Mouse (Mus musculus): ENCODE results near the gene Vezt.

The Vezt gene

DNA sequence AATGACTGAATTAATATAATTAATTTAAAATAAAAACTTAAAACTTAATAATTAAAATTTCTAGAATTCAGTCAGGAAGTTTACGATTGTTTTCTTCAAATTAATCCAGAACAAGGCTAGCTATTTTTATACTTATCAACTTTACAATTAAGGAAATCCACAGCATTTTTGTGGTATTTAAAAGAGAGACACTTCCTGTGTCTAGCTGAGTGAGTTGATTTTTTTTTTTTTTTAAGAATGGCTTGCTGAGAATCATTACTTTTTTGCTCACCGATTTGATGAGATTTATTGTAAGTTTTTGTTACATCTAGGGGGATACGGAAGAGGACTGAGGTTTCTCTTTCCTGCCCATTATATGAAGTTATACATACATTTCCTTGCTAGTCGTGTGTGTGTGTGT lies 2.0 kb upstream of the Vezt start:
- DNase-seq (ENCODE audit: low spot score): no peak

DNA sequence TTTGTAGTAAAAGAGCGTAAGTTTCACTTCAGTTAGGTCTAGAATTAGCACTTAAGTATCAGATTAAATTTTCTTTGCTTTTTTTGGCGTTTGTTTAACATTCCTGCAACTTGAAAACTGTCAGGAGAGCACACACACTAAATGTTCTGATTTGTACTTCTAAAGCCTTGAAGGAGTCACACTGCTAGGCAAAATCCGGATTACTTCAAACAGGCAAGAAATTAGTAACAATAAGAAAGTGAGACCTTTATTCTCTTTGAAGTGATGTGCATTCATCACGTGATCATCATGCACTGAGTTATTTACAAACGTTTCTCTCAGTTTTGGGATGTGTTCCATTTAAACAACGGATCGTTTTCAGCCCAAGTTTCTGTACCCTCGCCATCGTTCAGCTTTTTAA lies 1.6 kb upstream of the Vezt start:
- no peak for DNase-seq (ENCODE audit: low spot score)

DNA sequence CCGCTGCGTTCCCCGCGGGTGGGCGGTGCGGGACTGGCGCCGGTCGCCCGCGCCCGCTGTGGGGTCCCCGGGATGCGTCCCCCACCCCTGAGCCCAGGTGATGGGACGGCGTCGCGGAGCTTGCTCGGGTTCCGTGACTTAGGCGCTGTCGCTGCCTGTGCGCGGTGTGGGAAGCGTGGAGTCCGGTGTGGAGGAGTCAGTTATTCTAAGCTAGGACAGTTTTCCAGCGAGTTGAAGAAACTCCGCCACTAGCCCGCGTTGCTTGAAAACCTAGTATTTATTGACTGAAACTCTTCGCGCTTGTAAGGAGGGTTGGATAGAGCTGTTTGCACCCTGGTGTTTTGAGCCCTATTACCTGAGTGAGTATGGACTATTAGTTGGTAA lies 750 bp upstream of the Vezt start:
- no peak for DNase-seq (ENCODE audit: low spot score)

DNA sequence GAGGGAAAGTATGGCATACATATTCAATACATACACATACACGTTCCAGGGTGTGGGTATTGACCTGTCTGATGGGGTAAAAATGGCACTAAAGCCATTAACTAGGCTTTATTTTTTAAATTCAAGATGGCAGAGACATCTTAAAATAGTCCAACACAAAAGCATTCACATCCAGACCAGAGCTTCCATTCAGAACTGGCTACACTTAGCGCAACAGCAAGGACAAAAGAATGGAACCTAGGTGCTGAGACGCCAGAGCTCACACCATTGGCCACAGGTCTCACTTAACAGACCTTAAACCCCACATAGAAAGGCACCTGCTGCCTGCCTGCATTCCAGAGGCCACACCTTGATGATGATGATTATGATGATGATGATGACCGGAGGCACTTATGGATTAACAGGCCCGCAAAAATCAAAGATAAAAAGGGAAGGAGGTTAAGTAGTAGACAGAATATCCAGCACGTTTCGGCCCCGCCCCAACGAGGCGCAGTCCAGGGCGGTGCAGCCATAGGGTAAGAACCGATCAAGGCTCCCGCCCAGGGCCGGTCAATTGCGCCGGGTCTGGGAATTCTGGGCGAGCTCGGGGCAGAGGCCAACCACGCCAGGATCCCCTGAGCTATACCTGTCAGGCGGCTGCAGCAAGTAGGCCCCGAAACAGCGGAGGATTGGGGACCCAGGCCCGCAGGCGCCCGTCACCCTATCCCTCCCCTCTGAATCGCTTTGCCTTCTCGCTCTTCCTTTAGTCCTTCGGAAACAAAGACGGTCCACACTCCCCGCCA lies 550 bp downstream of the Vezt start:
- DNase-seq (ENCODE audit: low spot score): peak; percentile 76

DNA sequence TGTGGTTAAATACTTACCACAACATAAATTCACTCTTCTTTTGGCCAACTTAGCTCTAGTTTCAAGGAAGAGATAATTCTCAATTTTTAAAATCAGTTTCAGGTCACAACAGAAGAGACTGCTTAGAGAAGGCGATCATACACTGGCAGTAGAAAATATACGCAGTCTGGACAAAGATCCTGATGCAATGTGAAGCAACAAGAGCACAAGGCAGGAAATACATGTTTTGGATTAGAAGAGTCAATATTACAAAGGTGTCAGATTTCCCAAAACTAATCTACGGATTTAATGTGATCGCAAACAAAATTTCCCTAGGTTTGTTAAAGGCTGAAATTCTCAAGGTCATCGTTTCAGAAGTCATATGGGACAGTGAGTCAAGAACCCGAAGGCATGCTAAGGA lies 4.5 kb downstream of the Vezt start:
- no peak for DNase-seq (ENCODE audit: low spot score)

DNA sequence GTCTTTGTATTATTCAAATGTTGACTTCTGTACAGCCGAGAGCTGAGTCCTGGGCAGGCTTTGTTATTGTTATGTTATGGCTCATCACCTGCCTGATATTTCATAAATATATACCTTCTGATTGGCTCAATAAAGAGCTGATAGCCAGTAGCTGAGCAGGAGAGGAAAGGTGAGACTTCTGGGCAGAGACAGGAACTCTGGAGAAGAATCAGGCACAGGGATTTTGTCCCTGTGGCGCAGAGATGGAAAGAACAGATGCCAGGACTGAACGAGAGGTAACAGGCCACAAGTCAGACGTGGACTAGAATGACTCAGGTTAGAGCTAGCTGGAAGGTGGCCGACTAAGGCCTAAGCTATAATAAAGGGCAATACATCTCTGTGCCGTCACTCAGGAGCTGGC lies 7.1 kb downstream of the Vezt start:
- no peak for DNase-seq (ENCODE audit: low spot score)

DNA sequence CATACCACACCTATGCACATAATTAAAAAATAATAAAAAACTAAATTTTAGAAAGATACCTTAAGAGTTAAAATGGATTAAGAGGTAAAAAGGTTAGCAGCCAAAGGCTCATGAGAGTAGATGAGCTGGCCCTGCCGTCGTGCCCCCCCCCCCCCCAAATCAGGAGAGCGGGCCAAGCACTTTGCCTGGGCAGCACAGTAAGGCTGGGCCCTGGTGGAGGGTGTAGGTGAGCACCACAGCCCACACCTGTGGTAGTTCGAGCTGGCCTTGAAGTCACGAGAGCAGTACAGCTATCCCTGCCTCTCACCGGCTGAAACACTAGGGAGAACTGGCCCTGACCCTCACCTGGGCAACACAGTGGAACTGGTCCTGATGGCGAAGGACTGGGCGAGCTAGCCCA lies 10.5 kb downstream of the Vezt start:
- DNase-seq (ENCODE audit: low spot score): no peak

DNA sequence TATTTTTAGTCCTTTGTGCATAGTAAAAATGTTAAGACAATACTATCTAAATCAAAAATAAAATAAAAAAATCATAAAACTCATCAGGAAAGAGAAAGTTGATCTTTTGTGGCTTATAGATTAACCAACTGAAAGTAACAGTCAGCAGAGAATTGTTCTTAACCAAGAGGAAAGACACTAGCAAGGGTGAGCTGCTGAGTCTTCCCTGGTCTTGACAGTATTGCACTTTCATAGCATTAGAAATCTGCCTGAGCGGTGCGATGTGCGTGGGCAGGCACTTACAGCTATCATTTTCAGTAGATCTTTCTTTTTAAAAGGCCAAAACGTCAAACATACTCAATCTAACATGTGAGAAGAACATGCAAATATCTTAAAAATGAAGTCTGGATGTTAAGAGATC lies 14.6 kb downstream of the Vezt start:
- no peak for DNase-seq (ENCODE audit: low spot score)

DNA sequence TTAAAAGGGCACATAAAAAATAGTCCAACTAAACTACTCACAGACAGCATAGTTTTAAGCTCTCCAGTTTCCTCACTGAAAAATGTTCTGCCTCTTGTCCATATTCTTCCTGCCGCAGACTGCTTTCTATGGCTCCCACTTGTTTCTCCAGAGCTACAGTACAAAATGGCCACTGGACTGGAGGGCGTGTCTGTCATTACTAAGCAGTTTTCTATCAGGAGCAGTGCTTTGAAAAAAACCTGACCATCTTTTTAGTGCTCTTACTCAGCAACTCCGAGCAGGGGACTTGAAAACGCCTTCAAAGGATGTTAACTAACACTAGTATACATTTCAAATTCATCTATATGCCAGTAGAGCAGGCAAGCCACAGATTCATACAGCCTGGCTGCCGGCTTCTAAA lies 15.0 kb downstream of the Vezt start:
- DNase-seq (ENCODE audit: low spot score): no peak

DNA sequence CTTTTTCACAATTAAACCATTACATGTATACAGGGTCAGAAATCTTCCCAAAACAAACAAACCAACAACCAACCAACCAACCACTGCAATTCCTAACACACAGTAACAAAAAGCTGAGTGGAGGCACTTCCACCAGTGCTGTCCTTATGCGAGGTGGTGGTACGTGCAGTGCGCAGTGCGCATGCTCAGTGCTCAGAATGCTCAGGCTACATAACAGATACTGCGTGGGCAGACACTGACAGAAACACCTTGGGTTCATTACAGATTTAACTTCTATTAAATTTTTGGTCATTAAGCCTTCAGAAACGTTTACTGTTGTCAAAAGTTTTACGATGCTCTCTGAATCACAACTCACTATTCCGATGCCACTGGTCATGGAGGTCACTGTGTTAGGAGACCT lies 18.2 kb downstream of the Vezt start:
- no peak for DNase-seq (ENCODE audit: low spot score)

DNA sequence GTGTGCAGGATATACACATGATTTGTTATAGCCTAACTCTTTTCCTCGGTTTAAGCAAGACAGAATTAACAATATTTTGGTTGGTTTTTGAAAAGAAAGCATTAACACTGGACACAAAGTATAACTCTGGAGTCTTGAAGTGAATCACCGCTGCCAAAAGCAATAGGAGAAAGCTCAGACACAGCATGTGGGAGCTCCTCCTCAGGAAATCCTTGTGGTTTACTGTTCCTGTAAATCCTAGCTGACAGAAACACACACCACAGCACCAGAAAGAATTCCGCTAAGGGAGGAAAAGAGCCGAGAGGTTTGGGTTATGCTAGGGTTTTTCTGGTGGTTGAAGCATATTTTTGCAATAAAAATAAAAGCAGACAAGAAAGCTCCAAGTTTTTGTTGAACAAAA lies 21.4 kb downstream of the Vezt start:
- no peak for DNase-seq (ENCODE audit: low spot score)

DNA sequence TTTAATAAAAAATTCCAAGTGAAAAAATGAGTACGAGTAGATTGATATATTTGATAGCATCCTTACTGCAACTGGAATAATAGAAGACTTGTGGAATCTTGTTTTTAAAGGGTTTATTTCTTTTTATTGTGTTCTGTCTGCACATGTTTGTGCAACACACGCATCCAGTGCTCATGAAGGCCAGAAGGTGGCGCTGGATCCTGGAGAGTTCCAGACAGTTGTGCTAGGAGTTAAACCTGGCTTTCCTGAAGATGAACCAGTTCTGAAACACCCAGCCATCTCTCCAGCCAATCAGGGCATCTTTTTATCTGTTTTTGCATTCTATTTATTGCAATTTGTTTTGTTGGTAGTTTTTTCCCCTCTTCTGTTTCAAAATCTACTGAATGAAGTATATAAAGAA lies 22.4 kb downstream of the Vezt start:
- peak; percentile 30 for DNase-seq (ENCODE audit: low spot score)

DNA sequence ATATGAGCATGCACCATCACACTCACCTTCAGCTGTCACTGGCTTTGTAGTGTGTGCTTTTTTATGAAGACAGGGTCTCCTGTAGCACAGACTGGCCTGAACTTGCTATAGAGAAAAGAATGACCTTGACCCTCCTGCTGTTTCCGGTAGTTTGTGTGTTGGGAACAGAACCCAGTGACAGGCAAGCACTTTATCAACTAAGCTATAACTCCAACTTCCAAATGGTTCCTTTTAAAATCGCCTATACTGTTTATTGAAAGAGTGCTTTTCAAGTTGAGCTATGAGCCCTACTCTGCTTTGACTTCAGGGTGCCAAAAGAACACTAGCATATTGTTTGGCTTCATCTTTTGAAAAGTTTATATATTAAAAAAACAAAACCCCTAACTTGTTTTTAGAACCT lies 24.6 kb downstream of the Vezt start:
- DNase-seq (ENCODE audit: low spot score): no peak

DNA sequence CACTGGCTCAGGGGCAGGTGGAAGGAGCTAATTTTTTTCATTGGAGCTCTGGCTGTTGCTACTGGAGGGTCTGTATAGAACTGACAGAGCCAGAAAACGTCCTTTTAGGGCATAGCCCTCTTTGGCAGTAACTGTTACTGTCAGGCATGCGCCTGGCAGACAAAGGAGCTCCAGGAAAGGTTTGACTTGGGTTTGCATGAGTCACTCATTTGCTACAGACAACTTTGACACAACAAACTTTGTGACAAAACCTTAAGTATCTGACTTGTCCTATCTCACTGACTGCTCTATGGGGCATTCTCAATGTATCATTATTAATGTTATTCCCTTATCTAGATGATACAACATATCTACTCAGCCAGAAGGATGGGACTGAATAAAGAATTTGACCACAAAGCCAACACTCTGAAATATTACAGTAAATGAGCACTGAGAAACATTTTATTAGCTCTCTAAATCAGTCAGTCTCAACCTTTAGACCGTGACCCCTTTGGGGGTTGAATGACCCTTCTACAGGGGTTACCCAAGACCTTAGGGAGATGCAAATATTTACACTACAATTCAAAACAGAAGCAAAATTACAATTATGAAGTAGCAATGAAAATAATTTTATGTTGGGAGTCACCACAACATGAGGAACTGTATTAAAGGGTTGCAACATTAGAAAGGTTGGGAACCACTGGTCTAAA lies 25.5 kb downstream of the Vezt start:
- no peak for DNase-seq (ENCODE audit: low spot score)

DNA sequence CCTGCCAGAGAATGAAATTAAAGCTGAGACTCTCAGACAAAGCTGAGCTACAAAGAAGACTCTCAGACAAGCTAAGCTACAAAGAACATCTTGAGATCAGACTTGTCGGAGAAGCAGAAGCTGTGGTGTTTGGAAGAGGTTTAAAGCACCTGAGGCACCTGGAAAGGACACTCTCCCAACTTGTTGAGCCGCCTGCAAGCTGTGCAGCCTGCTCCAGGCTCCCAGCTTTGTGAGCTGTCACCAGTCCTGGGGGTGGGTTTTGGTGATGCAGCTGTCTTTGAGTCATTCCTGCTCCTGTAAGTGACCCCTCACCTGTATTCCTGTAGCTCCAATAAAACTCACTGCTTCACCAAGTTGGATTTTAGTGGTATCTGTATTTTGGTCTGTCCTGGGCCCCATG lies 27.3 kb downstream of the Vezt start:
- no peak for DNase-seq (ENCODE audit: low spot score)

DNA sequence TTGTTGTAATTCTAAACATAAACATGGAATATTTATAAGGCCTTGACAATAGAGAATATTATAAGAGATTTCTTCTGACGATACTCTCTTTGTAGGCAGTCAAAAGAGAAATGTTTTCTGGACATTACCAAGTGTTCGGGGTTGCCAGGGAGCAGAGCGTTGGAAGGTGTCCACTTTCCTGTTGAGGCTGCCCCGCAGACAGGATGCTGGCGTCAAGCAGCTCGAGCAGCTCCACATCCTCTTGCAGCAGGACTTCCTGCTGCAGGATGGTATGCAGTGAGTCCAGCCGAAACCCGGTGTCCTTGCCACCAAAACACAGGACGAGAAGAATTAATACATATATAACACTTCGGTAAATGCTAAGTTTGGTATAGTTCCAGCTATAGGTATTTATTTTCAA lies 35.4 kb downstream of the Vezt start:
- no peak for DNase-seq (ENCODE audit: low spot score)

DNA sequence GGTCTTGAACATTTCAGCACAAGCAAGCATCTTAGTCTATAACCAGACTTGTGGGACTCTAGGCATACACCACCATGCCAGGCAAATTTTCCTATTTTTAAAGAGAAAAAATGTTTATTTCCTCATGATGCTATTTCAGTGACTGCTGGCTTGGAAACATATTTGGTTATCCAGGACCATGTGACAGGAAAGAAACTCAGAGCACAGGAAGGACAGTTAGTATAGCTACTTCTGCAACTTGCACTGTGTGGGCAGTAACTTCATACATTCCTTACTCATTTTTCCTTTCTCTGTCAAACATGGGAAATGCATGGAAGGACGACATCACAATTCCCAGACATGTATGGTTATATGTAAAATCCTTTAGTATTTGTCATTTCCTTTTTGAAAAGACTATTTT lies 36.3 kb downstream of the Vezt start:
- no peak for DNase-seq (ENCODE audit: low spot score)

DNA sequence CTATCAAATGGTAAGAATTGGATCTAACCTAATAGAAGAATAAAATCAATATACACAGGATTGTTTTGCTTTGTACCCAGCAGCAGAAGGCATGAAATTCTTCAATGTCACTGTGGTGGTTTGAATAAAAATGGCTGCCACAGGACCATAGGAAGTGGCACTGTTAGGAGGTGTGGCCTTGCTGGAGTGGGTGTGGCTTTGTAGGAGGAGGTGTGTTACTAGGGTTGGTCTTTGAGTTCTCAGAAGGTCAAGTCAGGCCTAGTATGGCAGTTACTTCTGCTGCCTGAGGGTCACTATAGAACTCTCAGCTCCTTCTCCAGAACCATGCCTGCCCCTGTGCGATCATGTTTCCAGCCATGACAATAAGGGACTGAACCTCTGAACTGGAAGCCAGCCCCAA lies 40.5 kb downstream of the Vezt start:
- DNase-seq (ENCODE audit: low spot score): no peak

DNA sequence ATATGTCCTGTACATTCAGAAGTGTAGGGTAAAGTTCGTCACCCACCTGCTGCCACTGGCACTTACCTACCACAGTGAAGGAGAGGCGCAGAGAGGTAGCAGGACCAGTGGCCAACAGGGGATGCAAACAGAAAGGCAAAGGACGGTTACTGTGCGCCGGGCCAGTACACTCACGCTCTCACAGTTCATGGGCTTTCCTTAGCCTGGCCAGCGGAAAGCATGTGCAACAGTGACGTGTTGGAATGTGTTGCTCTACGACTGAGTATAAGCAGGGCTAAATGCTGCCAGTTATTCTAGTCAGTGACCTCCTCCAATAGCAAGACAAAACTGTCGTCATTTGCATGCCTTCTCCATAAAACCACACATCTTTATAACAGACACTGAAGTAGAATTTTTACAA lies 41.5 kb downstream of the Vezt start:
- no peak for DNase-seq (ENCODE audit: low spot score)

DNA sequence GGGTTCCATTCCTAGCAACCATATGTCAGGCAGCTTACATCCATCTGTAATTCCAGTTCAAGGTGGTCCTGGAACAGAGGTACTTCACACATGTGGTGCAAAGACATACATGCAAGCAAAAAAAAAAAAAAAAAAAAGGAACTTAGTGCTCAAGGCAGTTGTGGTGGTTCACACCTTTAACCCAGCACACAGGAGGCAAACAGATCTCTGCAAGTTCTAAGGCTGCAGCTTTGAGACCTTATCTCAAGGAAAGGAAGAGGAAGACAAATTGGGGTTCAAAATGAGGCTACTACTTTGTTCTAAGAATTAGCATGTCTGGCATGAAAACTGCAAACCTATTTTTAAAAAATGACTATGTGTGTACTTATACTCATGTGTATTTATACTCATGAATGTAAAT lies 50.3 kb downstream of the Vezt start:
- no peak for DNase-seq (ENCODE audit: low spot score)

DNA sequence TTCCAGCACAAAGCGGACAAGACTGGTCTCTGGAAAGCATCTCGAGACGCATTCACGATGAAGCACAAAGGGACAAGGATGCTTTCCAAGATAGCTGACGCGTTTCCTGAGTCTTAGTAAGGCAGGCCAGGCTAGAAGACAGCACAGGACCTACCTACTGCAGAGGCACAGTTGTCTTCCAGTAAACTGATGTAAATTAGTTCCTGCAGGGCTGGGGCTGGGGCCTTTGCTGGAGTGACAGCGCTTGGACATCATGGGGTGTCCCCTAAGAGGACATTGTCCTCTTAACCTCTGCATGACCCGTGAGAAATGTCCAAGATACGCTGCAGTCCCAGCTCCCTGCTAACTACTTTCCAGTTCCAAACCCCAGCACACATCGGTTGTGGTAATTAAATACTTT lies 66.3 kb downstream of the Vezt start:
- DNase-seq (ENCODE audit: low spot score): no peak

DNA sequence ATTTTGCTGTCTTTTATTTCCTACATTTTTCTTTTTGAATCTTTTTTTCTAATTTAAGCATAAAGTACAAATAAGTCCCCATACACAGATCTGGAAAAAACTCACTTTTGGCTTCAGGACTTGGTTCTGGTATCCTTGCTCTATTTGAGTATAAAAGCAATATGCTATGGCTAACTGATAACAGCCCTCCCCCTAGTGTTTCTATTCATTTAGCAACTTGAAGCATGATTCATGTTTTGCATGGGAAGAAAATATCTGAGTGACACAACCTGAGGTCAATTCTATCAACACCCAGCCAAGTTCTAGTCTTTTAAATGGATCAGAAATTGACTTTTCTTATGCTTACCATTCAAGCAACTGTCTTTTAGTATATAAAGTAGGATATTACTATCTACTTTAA lies 68.1 kb downstream of the Vezt start:
- no peak for DNase-seq (ENCODE audit: low spot score)

DNA sequence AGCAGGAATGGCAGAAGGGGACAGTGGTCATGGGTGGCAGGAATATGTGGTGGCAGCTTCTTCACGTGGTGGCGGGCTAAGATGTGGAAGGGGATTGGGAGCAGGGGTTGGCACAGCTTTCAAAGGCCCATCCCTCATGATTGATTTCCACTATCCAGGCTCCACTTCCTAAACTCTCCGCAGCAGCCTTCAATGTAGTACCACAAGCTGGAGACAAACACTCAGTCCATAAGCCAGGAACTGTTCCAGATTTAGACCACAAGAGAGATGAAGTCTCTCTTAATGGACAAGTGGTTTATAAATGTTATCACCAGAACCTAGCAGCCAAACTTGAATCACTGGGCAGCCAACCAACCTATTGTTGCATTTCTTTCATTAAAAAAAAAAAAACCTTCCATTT lies 81.6 kb downstream of the Vezt start:
- no peak for DNase-seq (ENCODE audit: low spot score)

DNA sequence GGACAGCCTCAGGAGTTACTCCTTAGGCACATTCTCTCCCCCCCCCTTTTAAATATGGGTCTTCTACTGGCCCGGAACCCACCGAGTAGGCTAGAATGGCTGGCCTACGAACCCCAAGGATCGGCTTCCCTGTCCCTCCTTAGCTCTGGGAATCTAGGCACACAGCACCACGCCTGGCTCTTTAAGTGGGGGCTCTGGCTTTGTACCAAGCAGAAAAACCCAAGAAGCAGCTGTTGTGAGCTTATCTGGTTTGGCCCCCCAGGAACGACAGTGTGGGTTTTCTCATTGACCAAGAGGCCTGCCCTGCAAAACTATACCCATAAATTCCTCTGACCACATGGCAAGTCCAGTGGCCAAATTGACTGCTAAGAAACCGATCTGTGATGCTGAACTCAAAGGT lies 82.1 kb downstream of the Vezt start:
- DNase-seq (ENCODE audit: low spot score): no peak
